Mouse (Mus musculus) myocyte (in vitro differentiated cells): ENCODE measurements around the gene Arhgef7. TPM values are rescaled to one million over a fixed set of nuclear protein-coding genes. Genes with fewer than 3 reads are reported as not detected.

ENCODE experiments used
- H3K27me3 ChIP-seq: one replicate; pipeline ENCODE4 v1.6.1; 2011; ENCODE audit not compliant: control insufficient read depth, insufficient read depth, insufficient read length
- H3K36me3 ChIP-seq: one replicate; pipeline ENCODE4 v1.6.1; 2011; ENCODE audit not compliant: control insufficient read depth, insufficient read depth
- H3K4me2 ChIP-seq: one replicate; pipeline ENCODE4 v1.6.1; 2011; ENCODE audit warnings: low read depth, control low read depth
- H3K4me3 ChIP-seq: one replicate; pipeline ENCODE4 v1.5.1; 2011; ENCODE audit warnings: mild to moderate bottlenecking, control low read depth, moderate library complexity
- H3K79me2 ChIP-seq: one replicate; pipeline ENCODE4 v1.6.1; 2011; ENCODE audit not compliant: control insufficient read depth, insufficient read depth
- H3ac ChIP-seq: one replicate; pipeline ENCODE4 v1.6.1; 2011; ENCODE audit not compliant: control insufficient read depth, insufficient read length
- CEBPB ChIP-seq: IDR thresholded peaks from 2 replicates; pipeline ENCODE4 v1.6.1; 2011; ENCODE audit warnings: mild to moderate bottlenecking, moderate library complexity; ENCODE audit not compliant: poor library complexity, insufficient read depth, severe bottlenecking
- E2F4 ChIP-seq: IDR thresholded peaks from one replicate; pipeline ENCODE4 v1.6.1; 2011; ENCODE audit warnings: mild to moderate bottlenecking, control low read depth, moderate library complexity; ENCODE audit not compliant: insufficient read depth
- MAX ChIP-seq: IDR thresholded peaks from one replicate; pipeline ENCODE4 v1.6.1; 2011; ENCODE audit warnings: low read depth, mild to moderate bottlenecking, control low read depth
- MYOD1 ChIP-seq, 3 experiments: IDR thresholded peaks; one replicate each; pipeline ENCODE4 v1.6.1; 2011; ENCODE audit warnings: control low read depth in 2 of 3, low read depth in 2 of 3, mild to moderate bottlenecking in 2 of 3, moderate library complexity in 1 of 3; ENCODE audit not compliant: insufficient read length in 2 of 3, control insufficient read depth in 1 of 3
- MYOG ChIP-seq, 3 experiments: IDR thresholded peaks; one replicate each; pipeline ENCODE4 v1.6.1; 2011; ENCODE audit warnings: control low read depth in 2 of 3, low read depth in 2 of 3, mild to moderate bottlenecking in 2 of 3; ENCODE audit not compliant: insufficient read length in 2 of 3, control insufficient read depth in 1 of 3, insufficient read depth in 1 of 3
- POLR2A ChIP-seq: IDR thresholded peaks from one replicate; pipeline ENCODE4 v1.6.1; 2011; ENCODE audit warnings: low read depth, mild to moderate bottlenecking, control low read depth, moderate library complexity; ENCODE audit not compliant: insufficient read length
- POLR2AphosphoS2 ChIP-seq: IDR thresholded peaks from one replicate; pipeline ENCODE4 v1.6.1; 2011; ENCODE audit warnings: low read depth, control low read depth; ENCODE audit not compliant: insufficient read length
- REST ChIP-seq: IDR thresholded peaks from one replicate; pipeline ENCODE4 v1.6.1; 2011; ENCODE audit warnings: mild to moderate bottlenecking, control low read depth, moderate library complexity; ENCODE audit not compliant: insufficient read depth, insufficient read length
- SRF ChIP-seq: IDR thresholded peaks from one replicate; pipeline ENCODE4 v1.6.1; 2011; ENCODE audit warnings: low read depth; ENCODE audit not compliant: control insufficient read depth, insufficient read length
- TCF12 ChIP-seq: IDR thresholded peaks from one replicate; pipeline ENCODE4 v1.6.1; 2011; ENCODE audit warnings: mild to moderate bottlenecking, control low read depth; ENCODE audit not compliant: poor library complexity, insufficient read depth, severe bottlenecking
- TCF3 ChIP-seq: IDR thresholded peaks from one replicate; pipeline ENCODE4 v1.6.1; 2011; ENCODE audit warnings: low read depth, control low read depth; ENCODE audit not compliant: insufficient read length
- USF1 ChIP-seq: IDR thresholded peaks from one replicate; pipeline ENCODE4 v1.6.1; 2011; ENCODE audit warnings: low read depth, mild to moderate bottlenecking, control low read depth, moderate library complexity
- polyA plus RNA-seq: library from polyadenylated mRNA; unstranded; fragments of >200 nt; fragmentation: generic; extraction: Trizol; gene quantifications from one replicate; pipeline ENCODE4 v1.2.1, GENCODE M21; 2012; ENCODE audit warnings: missing spikeins

Gene Arhgef7
- polyA plus RNA-seq, 1 experiment = 24.5 TPM

DNA sequence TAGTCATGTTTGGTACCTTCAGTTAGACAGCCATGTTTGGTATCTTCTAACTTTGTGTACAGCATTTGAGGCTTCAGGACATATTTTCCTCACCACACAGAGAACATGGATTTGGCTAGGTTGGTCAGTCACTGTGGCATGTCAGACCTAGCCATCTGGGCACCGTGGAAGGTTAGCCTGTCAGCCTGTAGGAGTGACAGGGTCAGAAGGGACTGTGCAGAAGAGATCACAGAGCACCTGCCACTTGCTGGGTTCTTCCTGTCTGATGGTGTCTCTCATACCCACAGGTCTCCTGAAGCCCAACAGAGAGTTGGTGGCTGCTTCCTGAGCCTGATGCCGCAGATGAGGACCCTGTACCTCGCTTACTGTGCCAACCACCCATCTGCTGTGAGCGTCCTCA lies 77.4 kb downstream of the Arhgef7 start:
- H3ac ChIP-seq = no peak overlapping the region
- no peak overlapping the region for H3K4me2 ChIP-seq
- TF ChIP-seq POLR2A (no peak), SRF (no peak), CEBPB (no peak), REST (no peak), E2F4 (no peak), USF1 (no peak), MYOD1 (IDR thresholded peaks at IDR 0.05; ENCODE audit: control insufficient read depth in 1 of 3, insufficient read length in 2 of 3, low read depth in 2 of 3) (no peak), MYOG (IDR thresholded peaks at IDR 0.05; ENCODE audit: control insufficient read depth in 1 of 3, insufficient read depth in 1 of 3, insufficient read length in 2 of 3, low read depth in 2 of 3) (no peak), TCF3 (no peak), TCF12 (no peak), POLR2AphosphoS2 (no peak), MAX (no peak)
- H3K36me3 ChIP-seq = peaks cover 25% of the 10 kb centered on the region
- no peaks in the 10 kb centered on the region for H3K27me3 ChIP-seq
- H3K4me3 ChIP-seq = no peak overlapping the region
- no peaks in the 10 kb centered on the region for H3K79me2 ChIP-seq

DNA sequence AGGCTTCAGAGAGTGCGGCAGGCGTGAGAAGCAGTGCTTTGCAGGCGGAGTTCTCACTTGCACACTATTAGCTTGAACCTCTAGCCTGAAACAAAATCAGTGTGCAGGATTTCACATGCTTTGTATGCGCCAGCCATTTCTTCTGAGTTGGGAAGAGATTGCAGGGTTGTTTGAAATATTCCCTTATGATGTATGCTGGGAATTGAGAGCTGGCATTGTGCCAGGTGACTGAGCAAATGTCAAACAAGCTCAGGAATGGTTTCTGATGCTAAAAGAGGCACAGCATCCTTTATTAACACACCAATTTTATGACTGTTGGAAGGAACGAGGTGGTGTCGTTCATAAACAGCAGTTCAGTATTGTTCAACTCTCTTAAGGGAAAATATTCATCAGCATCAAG lies 78.7 kb downstream of the Arhgef7 start:
- H3K79me2 ChIP-seq = no peaks in the 10 kb centered on the region
- H3K4me2 ChIP-seq = no peak overlapping the region
- H3K27me3 ChIP-seq = no peaks in the 10 kb centered on the region

DNA sequence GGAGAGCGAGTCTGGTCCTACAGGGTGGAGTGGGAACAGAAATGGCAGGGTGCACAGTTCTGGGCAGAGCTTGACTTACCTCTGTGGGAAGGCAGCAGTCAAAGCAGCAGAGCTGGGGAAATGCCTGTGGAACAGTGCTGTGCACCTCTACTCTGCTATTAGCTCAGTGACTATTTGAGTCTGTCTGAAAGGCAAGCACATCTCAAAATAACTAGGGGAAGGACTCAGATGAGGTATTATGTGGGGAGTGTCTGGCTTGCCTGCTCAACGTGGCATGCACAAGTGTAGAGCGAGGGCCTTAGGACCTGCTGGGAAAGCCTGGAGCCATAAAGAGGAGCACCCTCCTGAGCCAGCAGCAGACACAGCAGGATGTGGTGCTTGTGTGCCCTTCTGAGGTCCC lies 79.8 kb downstream of the Arhgef7 start:
- Histone ChIP-seq H3ac (no peak overlapping the region), H3K4me2 (no peak overlapping the region), H3K79me2 (no peaks in the 10 kb centered on the region), H3K27me3 (no peaks in the 10 kb centered on the region), H3K4me3 (no peak overlapping the region), H3K36me3 (peaks cover 25% of the 10 kb centered on the region)
- TF ChIP-seq E2F4 = no peak
- no peak for TF ChIP-seq USF1

More for the DNA sequence above, 78.7 kb downstream of the Arhgef7 start:
- H3ac ChIP-seq = no peak overlapping the region
- no peak overlapping the region for H3K4me3 ChIP-seq
- TF ChIP-seq POLR2A (no peak), MYOG (IDR thresholded peaks at IDR 0.05; ENCODE audit: control insufficient read depth in 1 of 3, insufficient read depth in 1 of 3, insufficient read length in 2 of 3, low read depth in 2 of 3) (no peak), CEBPB (no peak), TCF3 (no peak), SRF (no peak), TCF12 (no peak), POLR2AphosphoS2 (no peak), USF1 (no peak), REST (no peak), MAX (no peak), E2F4 (no peak), MYOD1 (IDR thresholded peaks at IDR 0.05; ENCODE audit: control insufficient read depth in 1 of 3, insufficient read length in 2 of 3, low read depth in 2 of 3) (no peak)
- peaks cover 25% of the 10 kb centered on the region for H3K36me3 ChIP-seq

DNA sequence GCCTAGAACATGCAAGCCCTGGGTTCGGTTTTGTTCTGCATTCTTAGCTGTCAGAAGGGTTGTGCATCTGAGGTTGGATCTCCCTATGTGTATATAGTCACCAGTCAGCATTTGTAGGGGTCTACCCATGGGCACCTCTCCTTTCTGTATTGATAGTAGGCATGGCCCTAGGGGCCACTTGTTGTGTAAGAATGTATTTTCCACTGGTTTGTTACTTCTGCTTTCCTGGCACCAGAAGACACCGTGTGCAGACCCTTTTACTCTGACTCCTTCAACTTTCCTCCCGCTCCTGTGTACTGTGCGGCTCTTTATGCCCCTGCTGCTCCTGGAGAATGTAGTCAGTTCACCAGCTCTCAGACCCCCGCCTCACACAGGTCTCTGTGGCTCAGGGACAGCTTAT lies 80.5 kb downstream of the Arhgef7 start:
- Histone ChIP-seq H3K36me3 (peaks cover 30% of the 10 kb centered on the region), H3K4me2 (no peak overlapping the region), H3ac (no peak overlapping the region), H3K27me3 (no peaks in the 10 kb centered on the region), H3K4me3 (no peak overlapping the region), H3K79me2 (no peaks in the 10 kb centered on the region)
- TF ChIP-seq REST = no peak
- TF ChIP-seq SRF = no peak
- no peak for TF ChIP-seq POLR2AphosphoS2
- TF ChIP-seq CEBPB = no peak
- TF ChIP-seq MYOD1 (IDR thresholded peaks at IDR 0.05; ENCODE audit: control insufficient read depth in 1 of 3, insufficient read length in 2 of 3, low read depth in 2 of 3) = no peak
- TF ChIP-seq TCF3 = no peak
- TF ChIP-seq E2F4 = no peak
- no peak for TF ChIP-seq MAX
- TF ChIP-seq TCF12 = no peak
- TF ChIP-seq MYOG (IDR thresholded peaks at IDR 0.05; ENCODE audit: control insufficient read depth in 1 of 3, insufficient read depth in 1 of 3, insufficient read length in 2 of 3, low read depth in 2 of 3) = no peak
- no peak for TF ChIP-seq POLR2A
- TF ChIP-seq USF1 = no peak

DNA sequence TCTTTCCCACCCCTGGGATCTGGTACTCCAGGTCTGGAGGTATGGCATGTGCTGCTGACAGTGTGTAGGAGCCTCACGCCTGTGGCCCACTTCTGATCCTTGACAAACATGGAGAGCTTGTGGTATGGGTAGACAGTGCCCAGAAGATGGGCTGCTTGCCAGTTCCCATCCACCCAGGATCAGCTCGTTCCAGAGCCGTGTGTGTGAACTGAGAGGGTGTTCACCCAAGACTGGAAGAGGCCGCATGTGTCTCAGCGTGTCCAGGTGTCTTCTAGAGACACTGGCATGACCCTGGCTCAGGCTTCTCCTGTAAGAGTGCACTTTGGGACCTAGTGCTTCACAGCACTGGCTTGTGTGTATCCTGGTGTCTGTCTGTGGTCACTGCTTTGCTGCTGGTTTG lies 82.9 kb downstream of the Arhgef7 start:
- no peak overlapping the region for H3ac ChIP-seq
- no peak overlapping the region for H3K4me2 ChIP-seq
- peaks cover 30% of the 10 kb centered on the region for H3K36me3 ChIP-seq
- no peaks in the 10 kb centered on the region for H3K79me2 ChIP-seq
- no peak overlapping the region for H3K4me3 ChIP-seq
- TF ChIP-seq E2F4 = no peak
- no peak for TF ChIP-seq REST
- H3K27me3 ChIP-seq = no peaks in the 10 kb centered on the region

DNA sequence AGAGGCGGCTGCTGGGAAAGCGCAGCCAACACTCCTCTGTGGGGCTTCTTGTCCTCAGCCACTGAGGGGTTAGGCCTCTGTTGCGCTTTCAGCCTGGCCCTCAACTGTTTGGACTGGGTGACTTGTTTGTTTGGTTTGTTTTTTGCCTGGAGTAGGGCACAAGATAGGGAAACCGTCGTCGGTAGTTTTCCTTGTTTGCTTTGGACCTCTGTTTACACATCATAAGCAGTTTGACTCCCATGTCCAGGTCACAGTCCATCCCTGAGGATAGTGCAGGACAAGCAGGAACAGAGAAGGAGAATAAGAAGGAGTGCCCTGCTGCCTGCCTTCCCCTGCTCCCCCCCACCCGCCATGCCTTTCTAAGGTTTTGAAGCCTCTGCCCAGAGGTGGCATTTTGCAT lies 86.3 kb downstream of the Arhgef7 start:
- Histone ChIP-seq H3K4me2 (no peak overlapping the region), H3ac (no peak overlapping the region), H3K79me2 (no peaks in the 10 kb centered on the region), H3K27me3 (no peaks in the 10 kb centered on the region), H3K4me3 (no peak overlapping the region), H3K36me3 (peaks cover 27% of the 10 kb centered on the region)
- TF ChIP-seq TCF3 = no peak
- TF ChIP-seq MAX = no peak
- no peak for TF ChIP-seq SRF
- no peak for TF ChIP-seq MYOD1 (IDR thresholded peaks at IDR 0.05; ENCODE audit: control insufficient read depth in 1 of 3, insufficient read length in 2 of 3, low read depth in 2 of 3)
- TF ChIP-seq CEBPB = no peak
- TF ChIP-seq REST = no peak
- no peak for TF ChIP-seq E2F4
- TF ChIP-seq MYOG (IDR thresholded peaks at IDR 0.05; ENCODE audit: control insufficient read depth in 1 of 3, insufficient read depth in 1 of 3, insufficient read length in 2 of 3, low read depth in 2 of 3) = no peak
- TF ChIP-seq POLR2A = no peak
- TF ChIP-seq POLR2AphosphoS2 = no peak
- no peak for TF ChIP-seq USF1
- TF ChIP-seq TCF12 = no peak
